Mouse (Mus musculus) thymus, postnatal 25 days (tissue): ENCODE data around the gene Nostrin.

Source experiments
- DNase-seq: peaks from one replicate; pipeline ENCODE4 v3.0.0; 2022

The Nostrin gene

GRCm38 (mm10) chr2:69135661-69136576 lies at the start of gene Nostrin:
Gene Nostrin, plus strand, starts transcription at chr2:69135800.
- DNase-seq, result no peak

GRCm38 (mm10) chr2:69086505-69087260 lies 48.9 kb upstream of the Nostrin start:
- no peak for DNase-seq

- no peak for DNase-seq
Observed at GRCm38 (mm10) chr2:69095836-69096235, 39.8 kb upstream of the Nostrin start.

GRCm38 (mm10) chr2:69096821-69097220 lies 38.8 kb upstream of the Nostrin start:
- DNase-seq, result no peak

GRCm38 (mm10) chr2:69097526-69097925 lies 38.1 kb upstream of the Nostrin start:
- DNase-seq, result no peak

GRCm38 (mm10) chr2:69098701-69099100 lies 36.9 kb upstream of the Nostrin start:
- DNase-seq, result no peak

GRCm38 (mm10) chr2:69099147-69099546 lies 36.5 kb upstream of the Nostrin start:
- no peak for DNase-seq

GRCm38 (mm10) chr2:69100706-69101105 lies 34.9 kb upstream of the Nostrin start:
- DNase-seq, result peak; percentile 42

- DNase-seq, result no peak
Observed at GRCm38 (mm10) chr2:69103526-69103925, 32.1 kb upstream of the Nostrin start.

- DNase-seq, result no peak
Observed at GRCm38 (mm10) chr2:69104511-69105145, 31.0 kb upstream of the Nostrin start.

GRCm38 (mm10) chr2:69109246-69109645 lies 26.4 kb upstream of the Nostrin start:
- DNase-seq, result no peak

- no peak for DNase-seq
Observed at GRCm38 (mm10) chr2:69109710-69110109, 25.9 kb upstream of the Nostrin start.

- no peak for DNase-seq
Observed at GRCm38 (mm10) chr2:69112609-69113008, 23.0 kb upstream of the Nostrin start.

- no peak for DNase-seq
Observed at GRCm38 (mm10) chr2:69113829-69114547, 21.6 kb upstream of the Nostrin start.

- DNase-seq, result no peak
Observed at GRCm38 (mm10) chr2:69115921-69116320, 19.7 kb upstream of the Nostrin start.

GRCm38 (mm10) chr2:69116767-69117166 lies 18.8 kb upstream of the Nostrin start:
- no peak for DNase-seq

GRCm38 (mm10) chr2:69118994-69119393 lies 16.6 kb upstream of the Nostrin start:
- DNase-seq, result no peak

GRCm38 (mm10) chr2:69119718-69120117 lies 15.9 kb upstream of the Nostrin start:
- DNase-seq, result no peak

- no peak for DNase-seq
Observed at GRCm38 (mm10) chr2:69121681-69122080, 13.9 kb upstream of the Nostrin start.

GRCm38 (mm10) chr2:69125425-69125824 lies 10.2 kb upstream of the Nostrin start:
- DNase-seq, result no peak

GRCm38 (mm10) chr2:69128321-69128720 lies 7.3 kb upstream of the Nostrin start:
- no peak for DNase-seq

- no peak for DNase-seq
Observed at GRCm38 (mm10) chr2:69128921-69129395, 6.6 kb upstream of the Nostrin start.
